Mouse (Mus musculus) stomach, embryonic 16.5 days (tissue): ENCODE results near the gene Tbx5. TPM values are rescaled to one million over a fixed set of nuclear protein-coding genes. Genes with fewer than 3 reads are reported as not detected.

Source experiments
- ATAC-seq: fragments of 200-750 bp; cut with Nextera tagmentation; 2 replicates; pipeline ENCODE4 v1.8.0; 2017; ENCODE audit warnings: moderate number of reproducible peaks, moderate TSS enrichment; ENCODE audit not compliant: insufficient read depth, low FRiP score
- H3K27ac ChIP-seq: fragments of 300-500 bp; sonication (generic); 2 replicates; pipeline ENCODE4 v1.5.1; 2014; ENCODE audit warnings: low read length
- H3K27me3 ChIP-seq: fragments of 300-500 bp; sonication (generic); 2 replicates; pipeline ENCODE4 v1.6.1; 2014; ENCODE audit warnings: low read length, control low read depth, mixed read lengths; ENCODE audit not compliant: control insufficient read depth, insufficient read depth
- H3K36me3 ChIP-seq: fragments of 300-500 bp; sonication (generic); 2 replicates; pipeline ENCODE4 v1.6.1; 2014; ENCODE audit warnings: low read length; ENCODE audit not compliant: control insufficient read depth, insufficient read depth
- H3K4me1 ChIP-seq: fragments of 300-500 bp; sonication (generic); 2 replicates; pipeline ENCODE4 v1.6.1; 2014; ENCODE audit warnings: low read length, control low read depth, mixed read lengths; ENCODE audit not compliant: control insufficient read depth, insufficient read depth
- H3K4me2 ChIP-seq: fragments of 300-500 bp; sonication (generic); 2 replicates; pipeline ENCODE4 v1.6.1; 2014; ENCODE audit warnings: low read depth, low read length, mixed read lengths
- H3K4me3 ChIP-seq: fragments of 300-500 bp; sonication (generic); replicated peaks from 2 replicates; pipeline ENCODE4 v1.5.1; 2014; ENCODE audit warnings: mild to moderate bottlenecking, low read length
- H3K9ac ChIP-seq: fragments of 300-500 bp; sonication (generic); 2 replicates; pipeline ENCODE4 v1.6.1; 2014; ENCODE audit warnings: low read length
- H3K9me3 ChIP-seq: fragments of 300-500 bp; sonication (generic); replicated peaks from 2 replicates; pipeline ENCODE4 v1.6.1; 2016; ENCODE audit warnings: low read length, control low read depth; ENCODE audit not compliant: control insufficient read depth
- WGBS: fragments of 180-500 bp; shearing (Covaris S2); extraction: QIAGEN DNeasy Blood & Tissue Kit; methylation state at CpG from one replicate; pipeline ENCODE4 v1.1.7; 2014; 5-methylcytosine and 5-hydroxymethylcytosine counted together
- polyA plus RNA-seq: library from polyadenylated mRNA; unstranded; fragments of >200 nt; fragmentation: Nextera tagmentation; extraction: Ambion mirVana; gene quantifications from 2 replicates; pipeline ENCODE4 v1.2.1, GENCODE M21; 2015

Gene Tbx5
- polyA plus RNA-seq, 1 experiment from 2014 or later, result 0.43 TPM

- Histone ChIP-seq H3K4me2 (no peak overlapping the region), H3K36me3 (no peaks in the 10 kb centered on the region), H3K4me3 (no peak overlapping the region), H3K9ac (no peak overlapping the region), H3K9me3 (no peaks in the 10 kb centered on the region; the same call in 1 of the 2 replicates), H3K4me1 (no peaks in the 10 kb centered on the region), H3K27me3 (peaks cover 81% of the 10 kb centered on the region), H3K27ac (no peak overlapping the region)
- WGBS, result 3% methylated on average over 20 of the region's 20 CpGs
- ATAC-seq, result no peak
These were observed 24.8 kb upstream of the Tbx5 start for GRCm38 (mm10) chr5:119807481-119808183.

DNA sequence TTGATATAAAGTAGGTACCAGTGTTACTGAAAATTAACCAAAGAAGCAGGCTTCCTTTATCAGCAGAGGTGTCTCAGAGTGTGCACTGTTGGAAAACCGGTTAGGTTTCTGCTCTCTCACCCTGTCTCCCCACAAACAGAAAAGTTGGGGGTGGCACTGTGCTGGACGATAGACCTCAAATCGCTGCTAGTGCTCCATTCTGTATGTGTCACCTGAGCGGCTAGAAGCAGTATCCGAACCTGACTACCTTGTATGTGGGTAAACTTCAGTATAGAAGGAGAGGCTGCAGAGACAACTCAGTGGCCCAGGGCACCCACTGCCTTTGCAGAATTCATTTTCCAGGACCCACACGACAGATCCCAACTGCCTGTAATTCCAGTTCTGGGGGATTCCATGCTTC, 23.8 kb upstream of the Tbx5 start:
- WGBS, result 57% methylated on average over 6 of the region's 6 CpGs
- ATAC-seq, result no peak
- Histone ChIP-seq H3K27me3 (peaks cover 79% of the 10 kb centered on the region), H3K4me3 (no peak overlapping the region), H3K9me3 (no peaks in the 10 kb centered on the region; the same call in 1 of the 2 replicates), H3K27ac (no peak overlapping the region), H3K4me2 (no peak overlapping the region), H3K36me3 (no peaks in the 10 kb centered on the region), H3K9ac (no peak overlapping the region), H3K4me1 (no peaks in the 10 kb centered on the region)

DNA sequence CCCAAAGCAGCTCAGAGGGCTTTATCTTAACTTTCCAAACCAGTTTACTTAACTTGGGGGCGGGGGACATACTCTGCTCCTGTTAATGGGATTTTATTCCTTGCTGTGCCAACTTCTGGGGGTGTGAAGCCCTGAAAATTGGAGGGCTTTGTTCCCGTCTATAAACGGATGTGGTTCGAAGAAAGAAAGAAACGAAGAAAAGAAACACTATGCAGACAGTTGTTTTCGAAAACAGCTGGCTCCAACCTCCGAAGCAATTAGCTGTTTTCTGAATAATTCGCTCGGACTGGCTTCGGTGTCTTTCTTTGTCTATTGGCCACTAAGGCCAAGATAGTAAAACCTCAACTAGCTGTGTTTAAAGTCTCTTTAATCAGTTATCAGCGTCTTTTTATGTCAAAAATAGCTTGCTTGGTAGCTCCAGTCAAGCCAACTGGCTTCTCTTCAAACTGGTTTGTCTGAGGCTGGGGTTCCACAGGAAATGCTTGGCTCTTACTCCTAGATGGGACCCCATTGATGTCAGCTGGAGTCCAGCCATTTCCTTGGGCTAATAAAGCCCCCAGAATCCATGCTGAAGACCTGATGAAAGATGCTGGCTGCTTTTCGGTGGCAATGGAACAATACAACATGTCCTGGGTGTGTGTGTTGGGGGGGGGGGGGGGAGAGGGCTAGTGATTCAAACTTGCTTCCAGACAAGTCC, 21.3 kb upstream of the Tbx5 start:
- H3K9me3 ChIP-seq, result no peaks in the 10 kb centered on the region; the same call in 1 of the 2 replicates
- H3K4me1 ChIP-seq, result no peaks in the 10 kb centered on the region
- ATAC-seq, result no peak
- H3K9ac ChIP-seq, result no peak overlapping the region
- H3K27me3 ChIP-seq, result peaks cover 57% of the 10 kb centered on the region
- 54% methylated on average over 12 of the region's 12 CpGs for WGBS
- no peak overlapping the region for H3K4me3 ChIP-seq
- no peak overlapping the region for H3K4me2 ChIP-seq
- H3K27ac ChIP-seq, result no peak overlapping the region
- no peaks in the 10 kb centered on the region for H3K36me3 ChIP-seq

DNA sequence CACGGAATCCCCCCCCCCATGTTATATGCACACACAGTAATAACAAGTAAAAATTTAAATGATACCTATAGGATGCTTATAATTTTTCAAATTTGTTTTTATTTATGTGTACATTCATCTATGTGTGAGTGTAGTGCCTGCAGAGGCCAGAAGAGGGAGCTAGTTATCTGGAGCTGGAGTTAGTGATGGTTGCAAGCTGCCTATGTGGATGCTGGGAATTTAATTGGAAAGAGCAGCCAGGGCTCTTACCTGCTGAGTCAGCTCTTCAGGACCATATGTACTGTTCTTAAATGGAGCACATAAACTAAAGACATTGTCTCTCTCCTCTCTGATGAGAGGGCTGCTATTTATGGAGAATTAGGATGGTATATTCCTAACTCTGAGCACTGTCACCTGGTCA, 17.2 kb upstream of the Tbx5 start:
- Histone ChIP-seq H3K27ac (no peak overlapping the region), H3K4me1 (no peaks in the 10 kb centered on the region), H3K9ac (no peak overlapping the region), H3K4me2 (no peak overlapping the region), H3K4me3 (no peak overlapping the region), H3K27me3 (peaks cover 21% of the 10 kb centered on the region), H3K9me3 (no peaks in the 10 kb centered on the region), H3K36me3 (no peaks in the 10 kb centered on the region)
- WGBS, result 55% methylated on average over 1 of the region's 1 CpGs
- ATAC-seq, result no peak

- H3K27ac ChIP-seq, result no peak overlapping the region
- no peaks in the 10 kb centered on the region for H3K36me3 ChIP-seq
- H3K4me2 ChIP-seq, result no peak overlapping the region
- no peak overlapping the region for H3K4me3 ChIP-seq
- peaks cover 23% of the 10 kb centered on the region; the same call in 1 of the 2 replicates for H3K27me3 ChIP-seq
- no peaks in the 10 kb centered on the region for H3K9me3 ChIP-seq
- 91% methylated on average over 6 of the region's 6 CpGs for WGBS
- no peaks in the 10 kb centered on the region for H3K4me1 ChIP-seq
- H3K9ac ChIP-seq, result no peak overlapping the region
- ATAC-seq, result no peak
These were observed 12.0 kb upstream of the Tbx5 start for GRCm38 (mm10) chr5:119820452-119820851.

DNA sequence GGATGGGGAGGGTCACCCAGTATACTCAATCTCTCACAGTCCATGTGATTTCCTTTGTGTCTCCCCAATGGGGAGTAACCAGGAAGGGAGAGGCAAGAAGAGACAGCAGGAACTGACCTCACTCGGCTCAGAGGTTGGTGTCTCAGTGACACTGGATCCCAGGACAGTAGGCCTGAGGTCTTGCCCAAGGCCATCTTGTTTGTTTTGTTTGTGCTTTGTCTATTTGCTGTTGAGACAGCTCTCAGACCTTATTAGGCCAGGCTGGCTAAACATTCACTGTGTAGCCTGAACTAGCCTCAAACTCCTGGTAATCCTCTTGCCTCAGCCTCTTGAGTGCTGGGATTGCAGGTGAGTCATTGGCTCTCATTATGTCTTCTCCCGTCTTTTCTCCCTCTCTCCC, 11.0 kb upstream of the Tbx5 start:
- WGBS, result 42% methylated on average over 2 of the region's 2 CpGs
- peaks cover 22% of the 10 kb centered on the region; the same call in 1 of the 2 replicates for H3K27me3 ChIP-seq

DNA sequence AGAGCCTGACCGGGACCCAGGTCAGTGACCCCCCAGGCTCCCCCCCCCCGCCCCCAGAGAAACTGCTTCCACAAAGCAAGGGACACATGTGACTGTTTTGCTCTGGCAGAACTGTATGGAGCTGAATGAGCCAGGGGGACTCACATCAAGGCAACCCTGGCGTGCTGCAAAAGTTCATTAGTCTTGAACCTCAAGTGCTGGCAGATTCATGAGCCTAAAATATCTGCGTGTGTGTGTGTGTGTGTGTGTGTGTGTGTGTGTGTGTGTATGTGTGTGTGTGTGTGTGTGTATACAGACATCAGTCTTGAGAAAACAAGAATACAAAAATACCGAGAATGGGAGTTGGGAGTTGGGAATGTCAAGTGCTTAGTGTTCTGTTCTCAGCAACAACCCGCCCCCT, 5.1 kb upstream of the Tbx5 start:
- 70% methylated on average over 6 of the region's 6 CpGs for WGBS
- H3K27ac ChIP-seq, result no peak overlapping the region
- H3K36me3 ChIP-seq, result no peaks in the 10 kb centered on the region
- no peak for ATAC-seq
- peaks cover 5% of the 10 kb centered on the region; the same call in 1 of the 2 replicates for H3K4me1 ChIP-seq
- H3K4me2 ChIP-seq, result no peak overlapping the region
- H3K9me3 ChIP-seq, result no peaks in the 10 kb centered on the region
- no peak overlapping the region for H3K4me3 ChIP-seq
- no peak overlapping the region for H3K9ac ChIP-seq
- H3K27me3 ChIP-seq, result peaks cover 53% of the 10 kb centered on the region

More for the DNA sequence above, 11.0 kb upstream of the Tbx5 start:
- no peak overlapping the region for H3K4me3 ChIP-seq
- H3K36me3 ChIP-seq, result no peaks in the 10 kb centered on the region
- H3K4me1 ChIP-seq, result no peaks in the 10 kb centered on the region
- no peak overlapping the region for H3K9ac ChIP-seq
- no peak overlapping the region for H3K27ac ChIP-seq
- ATAC-seq, result no peak
- no peaks in the 10 kb centered on the region for H3K9me3 ChIP-seq
- H3K4me2 ChIP-seq, result no peak overlapping the region

- Histone ChIP-seq H3K4me2 (no peak overlapping the region), H3K27ac (no peak overlapping the region), H3K4me3 (no peak overlapping the region), H3K36me3 (no peaks in the 10 kb centered on the region), H3K27me3 (peaks cover 72% of the 10 kb centered on the region), H3K9me3 (no peaks in the 10 kb centered on the region), H3K4me1 (peaks cover 5% of the 10 kb centered on the region; the same call in 1 of the 2 replicates), H3K9ac (no peak overlapping the region)
- ATAC-seq, result no peak
- 14% methylated on average over 8 of the region's 8 CpGs for WGBS
These were observed 1.9 kb upstream of the Tbx5 start for GRCm38 (mm10) chr5:119830611-119831010.

GRCm38 (mm10) chr5:119831201-119831771, 1.2 kb upstream of the Tbx5 start:
- no peak for ATAC-seq
- Histone ChIP-seq H3K27ac (no peak overlapping the region), H3K4me1 (peaks cover 5% of the 10 kb centered on the region; the same call in 1 of the 2 replicates), H3K4me2 (peak overlapping the region; percentile 46), H3K27me3 (peaks cover 78% of the 10 kb centered on the region), H3K4me3 (peak overlapping the region; percentile 34), H3K36me3 (no peaks in the 10 kb centered on the region), H3K9ac (no peak overlapping the region), H3K9me3 (no peaks in the 10 kb centered on the region)
- WGBS, result 2% methylated on average over 33 of the region's 33 CpGs
